Mouse (Mus musculus) CH12.LX (cell line): ENCODE data around the gene Dennd2c. TPM values are rescaled to one million over a fixed set of nuclear protein-coding genes. Genes with fewer than 3 reads are reported as not detected.

Experiments
- DNase-seq: peaks from one replicate; pipeline ENCODE4 v3.0.0-alpha.2; 2013; ENCODE audit errors: extremely low read depth
- H3K27ac ChIP-seq: 2 replicates; pipeline ENCODE4 v1.5.1; 2012; ENCODE audit warnings: low read depth, mild to moderate bottlenecking, control low read depth, moderate library complexity; ENCODE audit not compliant: insufficient read depth
- H3K27me3 ChIP-seq: replicated peaks from 2 replicates; pipeline ENCODE3; 2012; ENCODE audit warnings: inconsistent platforms
- H3K36me3 ChIP-seq, 2 experiments: replicated peaks in 1 of 2; 2 replicates each; pipeline versions ENCODE3 to v1.6.1; 2012; ENCODE audit warnings: inconsistent platforms in 1 of 2, low read length in 1 of 2, mild to moderate bottlenecking in 1 of 2, mixed read lengths in 1 of 2, moderate library complexity in 1 of 2; ENCODE audit not compliant: control insufficient read depth in 1 of 2, insufficient read depth in 1 of 2
- H3K4me1 ChIP-seq, 2 experiments: 2 replicates each; pipeline ENCODE4 v1.6.1; 2012; ENCODE audit warnings: inconsistent platforms in 1 of 2, moderate library complexity in 1 of 2; ENCODE audit not compliant: insufficient read depth in 2 of 2, control insufficient read depth in 1 of 2
- H3K4me2 ChIP-seq: 2 replicates; pipeline ENCODE4 v1.6.1; 2012; ENCODE audit warnings: low read depth, mild to moderate bottlenecking, control low read depth; ENCODE audit not compliant: poor library complexity, insufficient read depth, severe bottlenecking
- H3K4me3 ChIP-seq, 3 experiments: fragments of 150-350 bp in 1 of 3; sonication (generic) in 1 of 3; replicated peaks in 1 of 3; 2 replicates each; pipeline versions ENCODE3 to v1.5.1; 2011 to 2012; ENCODE audit warnings: low read depth in 2 of 3, low read length in 2 of 3, mild to moderate bottlenecking in 2 of 3, moderate library complexity in 2 of 3, control low read depth in 1 of 3, improper control_type of control experiment in 1 of 3, inconsistent platforms in 1 of 3, mixed read lengths in 1 of 3; ENCODE audit not compliant: poor library complexity in 1 of 3
- H3K79me2 ChIP-seq: replicated peaks from 2 replicates; pipeline ENCODE4 v1.6.1; 2012; ENCODE audit warnings: mild to moderate bottlenecking, moderate library complexity; ENCODE audit not compliant: control insufficient read depth, poor library complexity, insufficient read depth, severe bottlenecking; ENCODE audit errors: extremely low read depth
- H3K9ac ChIP-seq: 2 replicates; pipeline ENCODE4 v1.6.1; 2012; ENCODE audit warnings: low read depth, mild to moderate bottlenecking, control low read depth, moderate library complexity; ENCODE audit not compliant: insufficient read depth
- H3K9me3 ChIP-seq: replicated peaks from 2 replicates; pipeline ENCODE3; 2012; ENCODE audit warnings: low read length, inconsistent platforms, mixed read lengths
- BHLHE40 ChIP-seq: IDR thresholded peaks from 2 replicates; pipeline ENCODE4 v1.6.1; 2011; ENCODE audit warnings: mild to moderate bottlenecking, low read depth, low read length, improper control_type of control experiment
- CHD1 ChIP-seq: IDR thresholded peaks from 2 replicates; pipeline ENCODE4 v1.6.1; 2012; ENCODE audit warnings: low read depth, low read length, improper control_type of control experiment, inconsistent platforms
- CHD2 ChIP-seq: IDR thresholded peaks from 2 replicates; pipeline ENCODE4 v1.6.1; 2011; ENCODE audit warnings: low read length, improper control_type of control experiment
- CTCF ChIP-seq, 2 experiments: IDR thresholded peaks in 1 of 2; conservative IDR thresholded peaks in 1 of 2; 2 replicates each; pipeline ENCODE4 v1.5.1; 2011 to 2012; ENCODE audit warnings: low read depth in 2 of 2, low read length in 2 of 2, improper control_type of control experiment in 1 of 2, inconsistent platforms in 1 of 2, mild to moderate bottlenecking in 1 of 2, moderate library complexity in 1 of 2
- E2F4 ChIP-seq: IDR thresholded peaks from 2 replicates; pipeline ENCODE4 v1.6.1; 2011; ENCODE audit warnings: low read depth, low read length, improper control_type of control experiment; ENCODE audit not compliant: insufficient replicate concordance
- ELF1 ChIP-seq: IDR thresholded peaks from 2 replicates; pipeline ENCODE4 v1.6.1; 2014; ENCODE audit warnings: low read depth, mild to moderate bottlenecking, inconsistent platforms, low read length, improper control_type of control experiment
- EP300 ChIP-seq: IDR thresholded peaks from 2 replicates; pipeline ENCODE4 v1.6.1; 2011; ENCODE audit warnings: low read length, improper control_type of control experiment
- GABPA ChIP-seq: IDR thresholded peaks from 2 replicates; pipeline ENCODE4 v1.6.1; 2012; ENCODE audit warnings: low read depth, low read length, improper control_type of control experiment, inconsistent platforms; ENCODE audit not compliant: insufficient replicate concordance
- HCFC1 ChIP-seq: IDR thresholded peaks from 2 replicates; pipeline ENCODE4 v1.6.1; 2012; ENCODE audit warnings: low read depth, mild to moderate bottlenecking, inconsistent platforms, low read length, improper control_type of control experiment
- IRF4 ChIP-seq: IDR thresholded peaks from 2 replicates; pipeline ENCODE4 v1.6.1; 2014; ENCODE audit warnings: low read depth, mild to moderate bottlenecking, inconsistent platforms, low read length, improper control_type of control experiment
- JUN ChIP-seq: IDR thresholded peaks from 2 replicates; pipeline ENCODE4 v1.6.1; 2011; ENCODE audit warnings: low read depth, mild to moderate bottlenecking, low read length, improper control_type of control experiment, moderate library complexity; ENCODE audit not compliant: insufficient read depth
- JUND ChIP-seq: conservative IDR thresholded peaks from 2 replicates; pipeline ENCODE4 v1.6.1; 2011; ENCODE audit warnings: low read depth, low read length, improper control_type of control experiment
- KAT2A ChIP-seq: IDR thresholded peaks from 2 replicates; pipeline ENCODE4 v1.6.1; 2012; ENCODE audit warnings: low read length, improper control_type of control experiment, inconsistent platforms; ENCODE audit not compliant: insufficient replicate concordance
- MAFK ChIP-seq: IDR thresholded peaks from 2 replicates; pipeline ENCODE4 v1.6.1; 2011; ENCODE audit warnings: low read length, improper control_type of control experiment; ENCODE audit not compliant: insufficient replicate concordance
- MAX ChIP-seq: IDR thresholded peaks from 2 replicates; pipeline ENCODE4 v1.6.1; 2011; ENCODE audit warnings: low read length, improper control_type of control experiment
- MAZ ChIP-seq: IDR thresholded peaks from 2 replicates; pipeline ENCODE4 v1.6.1; 2012; ENCODE audit warnings: low read depth, mild to moderate bottlenecking, inconsistent platforms, low read length, improper control_type of control experiment, moderate library complexity
- MEF2A ChIP-seq: IDR thresholded peaks from 2 replicates; pipeline ENCODE4 v1.6.1; 2014; ENCODE audit warnings: low read depth, mild to moderate bottlenecking, inconsistent platforms, low read length, improper control_type of control experiment, borderline replicate concordance
- MXI1 ChIP-seq: IDR thresholded peaks from 2 replicates; pipeline ENCODE4 v1.6.1; 2011; ENCODE audit warnings: mild to moderate bottlenecking, low read depth, low read length, improper control_type of control experiment
- MYC ChIP-seq: IDR thresholded peaks from 2 replicates; pipeline ENCODE4 v1.6.1; 2011; ENCODE audit warnings: low read depth, mild to moderate bottlenecking, improper control_type of control experiment, low read length
- NELFE ChIP-seq: IDR thresholded peaks from 2 replicates; pipeline ENCODE4 v1.6.1; 2011; ENCODE audit warnings: low read depth, low read length, improper control_type of control experiment
- PAX5 ChIP-seq: IDR thresholded peaks from 2 replicates; pipeline ENCODE4 v1.6.1; 2012; ENCODE audit warnings: low read length, inconsistent platforms, mixed read lengths
- POLR2A ChIP-seq: IDR thresholded peaks from 2 replicates; pipeline ENCODE4 v1.6.1; 2011; ENCODE audit warnings: low read depth, mild to moderate bottlenecking, improper control_type of control experiment, low read length
- POLR2AphosphoS2 ChIP-seq: IDR thresholded peaks from 2 replicates; pipeline ENCODE4 v1.6.1; 2011; ENCODE audit warnings: low read depth, low read length, improper control_type of control experiment
- RAD21 ChIP-seq: IDR thresholded peaks from 2 replicates; pipeline ENCODE4 v1.6.1; 2011; ENCODE audit warnings: low read depth, mild to moderate bottlenecking, low read length, improper control_type of control experiment, moderate library complexity
- SIN3A ChIP-seq: IDR thresholded peaks from 2 replicates; pipeline ENCODE4 v1.6.1; 2012; ENCODE audit warnings: low read length, improper control_type of control experiment, inconsistent platforms
- SMC3 ChIP-seq: IDR thresholded peaks from 2 replicates; pipeline ENCODE4 v1.6.1; 2011; ENCODE audit warnings: low read depth, low read length, improper control_type of control experiment
- TBP ChIP-seq: conservative IDR thresholded peaks from 2 replicates; pipeline ENCODE4 v1.6.1; 2011; ENCODE audit warnings: low read depth, low read length, improper control_type of control experiment
- TCF12 ChIP-seq: IDR thresholded peaks from 2 replicates; pipeline ENCODE4 v1.6.1; 2014; ENCODE audit warnings: low read depth, mild to moderate bottlenecking, inconsistent platforms, low read length, improper control_type of control experiment
- UBTF ChIP-seq: IDR thresholded peaks from 2 replicates; pipeline ENCODE4 v1.6.1; 2012; ENCODE audit warnings: low read depth, mild to moderate bottlenecking, inconsistent platforms, low read length, improper control_type of control experiment, moderate library complexity
- USF1 ChIP-seq: IDR thresholded peaks from 2 replicates; pipeline ENCODE4 v1.6.1; 2014; ENCODE audit warnings: low read depth, mild to moderate bottlenecking, inconsistent platforms, low read length, improper control_type of control experiment
- USF2 ChIP-seq: conservative IDR thresholded peaks from 2 replicates; pipeline ENCODE4 v1.6.1; 2011; ENCODE audit warnings: low read depth, low read length, improper control_type of control experiment
- ZC3H11A ChIP-seq: IDR thresholded peaks from 2 replicates; pipeline ENCODE4 v1.6.1; 2012; ENCODE audit warnings: low read depth, mild to moderate bottlenecking, inconsistent platforms, low read length, improper control_type of control experiment
- ZKSCAN1 ChIP-seq: IDR thresholded peaks from 2 replicates; pipeline ENCODE4 v1.6.1; 2012; ENCODE audit warnings: low read depth, inconsistent platforms, low read length, improper control_type of control experiment, borderline replicate concordance
- ZMIZ1 ChIP-seq: IDR thresholded peaks from 2 replicates; pipeline ENCODE4 v1.6.1; 2012; ENCODE audit warnings: low read depth, mild to moderate bottlenecking, inconsistent platforms, low read length, improper control_type of control experiment
- ZNF384 ChIP-seq: IDR thresholded peaks from 2 replicates; pipeline ENCODE4 v1.6.1; 2012; ENCODE audit warnings: low read depth, low read length, improper control_type of control experiment, inconsistent platforms
- dilution Hi-C: fragments of 300-500 bp; cut with MboI; formaldehyde crosslinking; loops from 2 replicates; pipeline ENCODE4 v1.14.3; 2020; ENCODE audit warnings: low sequenced_read_pairs; ENCODE audit not compliant: extremely low pct_unique_long_range_greater_than_20kb, extremely low pct_ligation_motif_present
- in situ Hi-C: fragments of 300-500 bp; cut with MboI; formaldehyde crosslinking; loops from 3 replicates; pipeline ENCODE4 v1.14.3; 2019; ENCODE audit warnings: low sequenced_read_pairs, low pct_ligation_motif_present, low pct_unique_long_range_greater_than_20kb, mixed read lengths
- polyA plus RNA-seq: library from polyadenylated mRNA; unstranded; fragments of >175 nt; gene quantifications from 2 replicates; pipeline ENCODE4 v1.2.1, GENCODE M21; 2012; ENCODE audit warnings: low read depth; ENCODE audit not compliant: insufficient read length
- total RNA-seq, 2 experiments: library from RNA; depleted of rRNA; stranded (reverse); fragments of 300-350 nt in 1 of 2; fragments of >200 nt in 1 of 2; gene quantifications; 2 replicates each; pipeline ENCODE4 v1.2.3; 2012 to 2014

The Dennd2c gene
- total and polyA plus RNA-seq, 3 experiments: 0.13 to 0.27 (median 0.19) TPM

- TF ChIP-seq ZC3H11A (peak; percentile 19; the same call in 1 of the 2 replicates), MXI1 (no peak), SIN3A (no peak), POLR2A (no peak), BHLHE40 (no peak), UBTF (no peak), USF1 (no peak), ELF1 (no peak)
Observed at GRCm38 (mm10) chr3:103169771-103170170, 67.4 kb downstream of the Dennd2c start (continued).

GRCm38 (mm10) chr3:103171505-103172267 lies 69.3 kb downstream of the Dennd2c start, which contains the start of gene Bcas2:
Bcas2 (plus strand) TSS chr3:103171655.
- peak within 1 kb of the TSS; percentile 85 for H3K9ac ChIP-seq
- H3K4me2 ChIP-seq: peak within 1 kb of the TSS; percentile 90
- peak within 1 kb of the TSS; percentile 85 to 99 (median 94) for H3K4me3 ChIP-seq
- H3K9me3 ChIP-seq: no peaks in the 10 kb centered on the region
- H3K36me3 ChIP-seq: peaks cover 23 to 31% of the 10 kb centered on the region in 2 experiments
- peak; percentile 99 for DNase-seq
- peaks cover 2 to 26% of the 10 kb centered on the region in 2 experiments; a peak in 3 of 4 replicates for H3K4me1 ChIP-seq
- no peak within 1 kb of the TSS for H3K27ac ChIP-seq
- H3K27me3 ChIP-seq: no peaks in the 10 kb centered on the region
- H3K79me2 ChIP-seq: peaks cover 8% of the 10 kb centered on the region
- in situ Hi-C loops: loop anchor here (25.0 kb wide), 1 partner anchor 459 kb away; no protein-coding TSS in a partner anchor
- dilution Hi-C loops: no loop called here
- TF ChIP-seq HCFC1 (peak; percentile 80), POLR2AphosphoS2 (no peak), ZNF384 (peak; percentile 93), CTCF (conservative IDR thresholded peaks at IDR 0.05 in 1 of 2, IDR thresholded peaks at IDR 0.05 in 1 of 2; ENCODE audit: low read depth in 2 of 2, low read length in 2 of 2) (no peak), TBP (peak; percentile 75; the same call in 1 of the 2 replicates), ZKSCAN1 (no peak), PAX5 (no peak), MAZ (no peak; the same call in 1 of the 2 replicates), RAD21 (no peak), TCF12 (peak; percentile 79), IRF4 (peak; percentile 30; the same call in 1 of the 2 replicates), E2F4 (no peak), BHLHE40 (peak; percentile 100), GABPA (no peak), KAT2A (peak; percentile 60; the same call in 1 of the 2 replicates), MAFK (no peak), MYC (peak; percentile 76; the same call in 1 of the 2 replicates), ZMIZ1 (peak; percentile 80), JUND (no peak), USF2 (peak; percentile 83), USF1 (peak; percentile 90), SIN3A (peak; percentile 77), NELFE (peak; percentile 97), MAX (peak; percentile 95), JUN (peak; percentile 25; the same call in 1 of the 2 replicates), MEF2A (no peak; the same call in 1 of the 2 replicates), POLR2A (peak; percentile 95), ZC3H11A (no peak), CHD1 (no peak), UBTF (no peak), EP300 (no peak), SMC3 (no peak), CHD2 (no peak)
